Mouse (Mus musculus) left cerebral cortex, adult 2 months (tissue): ENCODE measurements at regions not wholly inside any gene's neighbourhood (a gene's known extent, or its start where the extent isn't known, plus 50 kb on each side); places are given as distances from the start of the nearest gene placed in this dataset.
"Not testable (repeated sequence)": the region's sequence is repeated elsewhere in the genome, so short reads cannot be mapped to it uniquely, and the experiment has no call there.

Source experiments
- DNase-seq, 2 experiments: peaks; one replicate each; pipeline ENCODE4 v3.0.0; 2021 to 2022; ENCODE audit warnings: low spot score in 2 of 2, mixed read lengths in 1 of 2; ENCODE audit errors: extremely low spot score in 1 of 2
- H3K27ac ChIP-seq: fragments of 200-600 bp; 2 replicates; pipeline ENCODE4 v1.8.1; 2022
- H3K4me3 ChIP-seq: fragments of 200-600 bp; 2 replicates; pipeline ENCODE4 v1.8.1; 2022
- CTCF ChIP-seq: fragments of 200-600 bp; IDR thresholded peaks from 2 replicates; pipeline ENCODE4 v1.8.1; 2022; ENCODE audit warnings: antibody characterized with exemption, mild to moderate bottlenecking, moderate library complexity
- intact Hi-C: fragments of 180-260 bp; cut with DNase I; formaldehyde crosslinking; loops from one replicate; pipeline ENCODE4 v1.15.1; 2025

- intact Hi-C loops = no loop called here
- no peak for DNase-seq
- no peak for TF ChIP-seq CTCF
- Histone ChIP-seq H3K27ac (no peak overlapping the region), H3K4me3 (no peak overlapping the region)
Measured at GRCm38 (mm10) chr12:90664436-90664835, 73.8 kb downstream of the Dio2 start.

- H3K4me3 ChIP-seq = no peak overlapping the region
- no peak for DNase-seq
Measured at GRCm38 (mm10) chr12:90645452-90645851, 92.8 kb downstream of the Dio2 start.

GRCm38 (mm10) chr12:90643891-90644290 is 94.3 kb downstream of the Dio2 start:
- DNase-seq = no peak
- intact Hi-C loops = no loop called here
- TF ChIP-seq CTCF = no peak

More at GRCm38 (mm10) chr12:90645452-90645851, 92.8 kb downstream of the Dio2 start:
- intact Hi-C loops = no loop called here
- no peak overlapping the region for H3K27ac ChIP-seq
- no peak for TF ChIP-seq CTCF

GRCm38 (mm10) chr12:90624856-90625255 is 113.4 kb downstream of the Dio2 start:
- Histone ChIP-seq H3K4me3 (no peak overlapping the region), H3K27ac (no peak overlapping the region)
- no peak for TF ChIP-seq CTCF
- intact Hi-C loops = no loop called here
- DNase-seq = peak; percentile 9 to 15

More at GRCm38 (mm10) chr12:90643891-90644290, 94.3 kb downstream of the Dio2 start:
- no peak overlapping the region for H3K27ac ChIP-seq
- no peak overlapping the region for H3K4me3 ChIP-seq

GRCm38 (mm10) chr12:90623426-90623825 is 114.8 kb downstream of the Dio2 start:
- TF ChIP-seq CTCF = no peak
- intact Hi-C loops = no loop called here

GRCm38 (mm10) chr12:90608810-90609209 is 129.4 kb downstream of the Dio2 start:
- no peak for DNase-seq
- no peak for TF ChIP-seq CTCF
- intact Hi-C loops = no loop called here
- Histone ChIP-seq H3K27ac (no peak overlapping the region), H3K4me3 (no peak overlapping the region)

More at GRCm38 (mm10) chr12:90623426-90623825, 114.8 kb downstream of the Dio2 start:
- Histone ChIP-seq H3K4me3 (no peak overlapping the region), H3K27ac (no peak overlapping the region)
- no peak for DNase-seq

GRCm38 (mm10) chr12:90607894-90608293 is 130.3 kb downstream of the Dio2 start:
- TF ChIP-seq CTCF = no peak
- peak; percentile 15 to 22 for DNase-seq
- Histone ChIP-seq H3K4me3 (no peak overlapping the region), H3K27ac (no peak overlapping the region)
- intact Hi-C loops = no loop called here

- no peak for TF ChIP-seq CTCF
- intact Hi-C loops = no loop called here
- Histone ChIP-seq H3K4me3 (no peak overlapping the region), H3K27ac (no peak overlapping the region)
- no peak for DNase-seq
Measured at GRCm38 (mm10) chr12:90580006-90580405, 158.2 kb downstream of the Dio2 start.

GRCm38 (mm10) chr12:90576103-90576502 is 162.1 kb downstream of the Dio2 start:
- TF ChIP-seq CTCF = no peak
- intact Hi-C loops = no loop called here
- Histone ChIP-seq H3K4me3 (no peak overlapping the region), H3K27ac (no peak overlapping the region)
- no peak for DNase-seq

- DNase-seq = no peak
- H3K4me3 ChIP-seq = no peak overlapping the region
- no peak overlapping the region for H3K27ac ChIP-seq
- no peak for TF ChIP-seq CTCF
- intact Hi-C loops = no loop called here
Measured at GRCm38 (mm10) chr12:90571907-90572306, 166.3 kb downstream of the Dio2 start.

- intact Hi-C loops = no loop called here
- H3K27ac ChIP-seq = no peak overlapping the region
- DNase-seq = no peak
- TF ChIP-seq CTCF = no peak
- no peak overlapping the region for H3K4me3 ChIP-seq
Measured at GRCm38 (mm10) chr12:90571506-90571905, 166.7 kb downstream of the Dio2 start.

- TF ChIP-seq CTCF = peak; percentile 76
- intact Hi-C loops = loop anchor here (1.0 to 10.0 kb wide), 5 partner anchors 171 to 1012 kb away; partner anchors contain the start of gene Dio2
- peak; percentile 43 to 60 for DNase-seq
- no peak overlapping the region for H3K4me3 ChIP-seq
- H3K27ac ChIP-seq = no peak overlapping the region
Measured at GRCm38 (mm10) chr12:90566349-90566748, 171.9 kb downstream of the Dio2 start.

- Histone ChIP-seq H3K27ac (no peak overlapping the region), H3K4me3 (no peak overlapping the region)
- DNase-seq = no peak
- TF ChIP-seq CTCF = no peak
- intact Hi-C loops = loop anchor here (5.0 to 10.0 kb wide), 4 partner anchors 172 to 1010 kb away; partner anchors contain the start of gene Dio2
Measured at GRCm38 (mm10) chr12:90565051-90565450, 173.2 kb downstream of the Dio2 start.

- not testable (repeated sequence) for H3K4me3 ChIP-seq, DNase-seq, H3K27ac ChIP-seq
- intact Hi-C loops = loop anchor here (10.0 kb wide), 3 partner anchors 340 to 1010 kb away; no protein-coding TSS in a partner anchor
Measured at GRCm38 (mm10) chr12:90564594-90564993, 173.6 kb downstream of the Dio2 start.
